8 mouse cellular contexts compared by ENCODE assay signal in genomic region chr4:142083762-142084130, GRCm38 (mm10). TPM values are rescaled to one million over a fixed set of nuclear protein-coding genes. Genes with fewer than 3 reads are reported as not detected.
DNase-seq lines count a peak whose midpoint lies in the region; ATAC-seq and TF ChIP-seq lines count a peak whose summit lies in the region.

No protein-coding gene starts in this region.

- TF ChIP-seq POLR2A in cortical plate, adult 2 months (IDR thresholded peaks at IDR 0.05; ENCODE audit: extremely low read depth, insufficient read depth, low read length) = no peak

- ATAC-seq in intestine, embryonic 16.5 days = peak; percentile 86
- peak; percentile 67 for ATAC-seq in liver, embryonic 16.5 days (ENCODE audit: low read depth)

- WGBS in intestine, embryonic 16.5 days = 1% methylated on average over 27 of the region's 29 CpGs
- under 1% methylated on average over 24 of the region's 29 CpGs for WGBS in liver, embryonic 16.5 days (ENCODE audit: insufficient replicate concordance)

- no peaks in the 10 kb centered on the region for H3K27me3 ChIP-seq in intestine, embryonic 16.5 days (replicated peaks; ENCODE audit: control insufficient read depth, insufficient read depth, low read length)
- H3K27me3 ChIP-seq in liver, embryonic 16.5 days (ENCODE audit: control insufficient read depth, insufficient read depth, low read depth, low read length) = peaks cover 22% of the 10 kb centered on the region

- no peaks in the 10 kb centered on the region for H3K4me1 ChIP-seq in cortical plate, adult 2 months (ENCODE audit: control insufficient read depth, insufficient read depth, low read length)
- peaks cover 44% of the 10 kb centered on the region for H3K4me1 ChIP-seq in intestine, embryonic 16.5 days (ENCODE audit: control insufficient read depth, insufficient read depth, low read length)
- peaks cover 23% of the 10 kb centered on the region for H3K4me1 ChIP-seq in liver, embryonic 16.5 days (ENCODE audit: control insufficient read depth, low read depth, low read length)

- 0 out of 2 replicates have a peak, but pooled peaks have one; percentile 39 for TF ChIP-seq CTCF in cortical plate, adult 2 months (IDR thresholded peaks at IDR 0.05; ENCODE audit: extremely low read depth, insufficient read depth, low read length)

- peak overlapping the region; percentile 38 for H3K4me3 ChIP-seq in cortical plate, adult 2 months (ENCODE audit: insufficient read depth, low read length)
- peak overlapping the region; percentile 83 for H3K4me3 ChIP-seq in intestine, embryonic 16.5 days (ENCODE audit: low read length)
- H3K4me3 ChIP-seq in liver, embryonic 16.5 days (ENCODE audit: low read depth, low read length) = peak overlapping the region; percentile 64

- H3K36me3 ChIP-seq in intestine, embryonic 16.5 days (ENCODE audit: control insufficient read depth, insufficient read depth, low read length) = no peaks in the 10 kb centered on the region
- no peaks in the 10 kb centered on the region for H3K36me3 ChIP-seq in liver, embryonic 16.5 days (ENCODE audit: control insufficient read depth, insufficient read depth)

- H3K27ac ChIP-seq in cortical plate, adult 2 months (ENCODE audit: insufficient read depth, low read length) = no peak overlapping the region
- H3K27ac ChIP-seq in intestine, embryonic 16.5 days (ENCODE audit: low read length) = peak overlapping the region; percentile 97
- peak overlapping the region; percentile 81 for H3K27ac ChIP-seq in liver, embryonic 16.5 days (ENCODE audit: low read length)

- peak overlapping the region; percentile 92 for H3K9ac ChIP-seq in intestine, embryonic 16.5 days (ENCODE audit: low read depth, low read length)
- peak overlapping the region; percentile 64 for H3K9ac ChIP-seq in liver, embryonic 16.5 days (ENCODE audit: low read depth, low read length)

- H3K4me2 ChIP-seq in intestine, embryonic 16.5 days (ENCODE audit: low read depth, low read length) = peak overlapping the region; percentile 87
- peak overlapping the region; percentile 60 for H3K4me2 ChIP-seq in liver, embryonic 16.5 days (ENCODE audit: low read depth, low read length)

- DNase-seq in right cerebral cortex, adult 18-20 months = peak; percentile 44
- no peak for DNase-seq in right cerebral cortex, postnatal 36 days (ENCODE audit: low spot score in 2 of 2)
- peak; percentile 80 to 83 for DNase-seq in heart, adult 18-20 months
- DNase-seq in natural killer cell, adult 2 months (ENCODE audit: low spot score in 2 of 2) = peak; percentile 43 to 44
- peak; percentile 50 for DNase-seq in thymus, postnatal 14 days

- H3K9me3 ChIP-seq in intestine, embryonic 16.5 days (ENCODE audit: control insufficient read depth, low read length) = no peaks in the 10 kb centered on the region
- H3K9me3 ChIP-seq in liver, embryonic 16.5 days (replicated peaks; ENCODE audit: control insufficient read depth, low read length) = no peaks in the 10 kb centered on the region

RNA-seq across cellular contexts. Expression of gene Tmem51, which starts 0.4 kb away (rescaled TPM):
- polyA plus RNA-seq in cortical plate, adult 2 months (2012; rRNA removed) = 8.4 and 9.7 TPM in 2 replicates
- total RNA-seq in heart, adult 18-20 months (2021) = 1 to 10 TPM; 3.4 to 5.2 TPM
- 160 and 206 TPM in 2 replicates for polyA plus RNA-seq in intestine, embryonic 16.5 days (2015; fragmentation: Nextera tagmentation; extraction: Ambion mirVana)
- 15.7 and 18.6 TPM in 2 replicates for polyA plus RNA-seq in liver, embryonic 16.5 days (2015; fragmentation: Nextera tagmentation; extraction: Ambion mirVana)

Comparison
In these comparisons a context has a peak if more than half of its experiments do, and no peak if none do; other contexts are left out.
1. DNase-seq: peak in right cerebral cortex, adult 18-20 months (single experiment), heart, adult 18-20 months (2 of 2), natural killer cell, adult 2 months (2 of 2) and thymus, postnatal 14 days (single experiment); none in right cerebral cortex, postnatal 36 days (0 of 2).
2. Peak in every context shown above with its lines, with median percentiles within 50 percentile points of each other: H3K4me3 ChIP-seq.